Mouse (Mus musculus): ENCODE results near the gene Capzb. TPM values are rescaled to one million over a fixed set of nuclear protein-coding genes. Genes with fewer than 3 reads are reported as not detected.

Capzb gene
- polyA plus RNA-seq, 1 experiment from 2014 or later: 244 TPM

DNA sequence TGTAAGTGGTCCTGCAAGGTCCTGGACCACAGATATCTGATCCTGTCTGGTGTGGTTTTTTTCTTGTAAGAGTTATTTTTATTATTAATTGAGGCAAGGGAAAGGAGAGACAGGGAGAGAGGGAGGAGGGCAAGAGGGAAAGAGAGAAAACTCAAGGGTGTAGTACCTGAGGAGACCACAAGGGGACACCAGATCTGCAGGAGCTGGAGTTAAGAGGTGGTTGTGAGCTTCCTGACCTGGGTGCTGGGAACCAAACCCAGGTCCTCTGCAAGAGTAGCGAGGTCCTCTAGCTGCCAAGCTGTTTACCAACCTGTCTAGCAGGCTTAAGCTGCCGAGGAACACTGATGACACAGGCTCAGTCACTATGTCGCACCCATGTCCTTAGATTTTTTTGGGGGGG is 14.8 kb upstream of the Capzb start:
- no peak for ATAC-seq (ENCODE audit: low FRiP score)
- H3K9ac ChIP-seq (ENCODE audit: low read length): no peak overlapping the region
- H3K9me3 ChIP-seq (ENCODE audit: control insufficient read depth, low read length): no peaks in the 10 kb centered on the region; the same call in 1 of the 2 replicates
- no peak overlapping the region for H3K4me2 ChIP-seq
- no peaks in the 10 kb centered on the region for H3K4me1 ChIP-seq (ENCODE audit: control insufficient read depth, insufficient read depth, low read length)
- no peak overlapping the region for H3K4me3 ChIP-seq (ENCODE audit: low read depth, low read length)
- H3K27me3 ChIP-seq (ENCODE audit: control insufficient read depth, insufficient read depth, low read length): no peaks in the 10 kb centered on the region
- no peak for DNase-seq (ENCODE audit: low spot score, missing footprints)
- H3K27ac ChIP-seq (ENCODE audit: low read depth, low read length): no peak overlapping the region
- no peaks in the 10 kb centered on the region for H3K36me3 ChIP-seq (ENCODE audit: control insufficient read depth, insufficient read depth, low read length)
- WGBS: 84% methylated on average over 3 of the region's 3 CpGs

DNA sequence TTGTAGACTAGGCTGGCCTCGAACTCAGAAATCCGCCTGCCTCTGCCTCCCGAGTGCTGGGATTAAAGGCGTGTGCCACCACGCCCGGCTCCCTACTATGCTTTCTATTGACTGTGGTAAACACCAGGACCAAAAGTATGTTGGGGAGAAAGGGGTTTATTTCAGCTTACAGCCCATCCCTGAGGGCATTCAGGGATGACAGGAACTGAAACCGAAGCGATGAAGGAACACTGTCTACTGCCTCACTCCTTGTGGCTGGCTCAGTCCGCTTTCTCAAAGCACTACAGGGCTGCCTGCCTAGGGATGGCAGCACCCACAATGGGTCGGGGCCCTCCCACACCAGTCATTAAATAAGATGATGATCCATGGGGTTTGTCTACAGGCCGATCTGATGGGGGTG is 14.3 kb upstream of the Capzb start:
- H3K27ac ChIP-seq (ENCODE audit: low read depth, low read length): no peak overlapping the region
- no peak overlapping the region for H3K4me3 ChIP-seq (ENCODE audit: low read depth, low read length)
- no peaks in the 10 kb centered on the region for H3K36me3 ChIP-seq (ENCODE audit: control insufficient read depth, insufficient read depth, low read length)
- WGBS: 93% methylated on average over 11 of the region's 11 CpGs
- H3K27me3 ChIP-seq (ENCODE audit: control insufficient read depth, insufficient read depth, low read length): no peaks in the 10 kb centered on the region
- H3K9ac ChIP-seq (ENCODE audit: low read length): no peak overlapping the region
- H3K4me1 ChIP-seq (ENCODE audit: control insufficient read depth, insufficient read depth, low read length): no peaks in the 10 kb centered on the region
- no peak for ATAC-seq (ENCODE audit: low FRiP score)
- no peak for DNase-seq (ENCODE audit: low spot score, missing footprints)
- H3K9me3 ChIP-seq (ENCODE audit: control insufficient read depth, low read length): no peaks in the 10 kb centered on the region; the same call in 1 of the 2 replicates
- no peak overlapping the region for H3K4me2 ChIP-seq

DNA sequence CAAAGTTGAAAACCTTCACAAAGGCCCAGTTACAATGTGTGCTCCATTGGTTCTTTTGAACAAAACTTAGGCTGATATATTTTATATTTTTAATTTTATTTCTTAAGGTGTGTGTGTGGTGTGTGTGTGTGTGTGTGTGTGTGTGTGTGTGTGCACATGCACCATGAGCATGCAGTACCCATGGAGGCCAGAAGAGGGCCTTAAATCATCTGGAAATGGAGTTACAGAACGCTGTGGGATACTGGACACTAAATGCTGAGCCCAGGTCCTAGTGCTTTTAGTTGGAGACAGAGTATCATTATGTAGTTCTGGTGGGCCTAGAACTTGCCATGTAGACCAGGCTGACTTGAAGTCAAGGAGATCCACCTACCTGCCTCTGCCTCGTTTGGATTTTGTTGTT is 13.5 kb upstream of the Capzb start:
- Histone ChIP-seq H3K9me3 (ENCODE audit: control insufficient read depth, low read length) (no peaks in the 10 kb centered on the region; the same call in 1 of the 2 replicates), H3K27me3 (ENCODE audit: control insufficient read depth, insufficient read depth, low read length) (no peaks in the 10 kb centered on the region), H3K4me1 (ENCODE audit: control insufficient read depth, insufficient read depth, low read length) (no peaks in the 10 kb centered on the region), H3K4me2 (no peak overlapping the region), H3K9ac (ENCODE audit: low read length) (no peak overlapping the region), H3K36me3 (ENCODE audit: control insufficient read depth, insufficient read depth, low read length) (no peaks in the 10 kb centered on the region), H3K27ac (ENCODE audit: low read depth, low read length) (no peak overlapping the region), H3K4me3 (ENCODE audit: low read depth, low read length) (no peak overlapping the region)
- ATAC-seq (ENCODE audit: low FRiP score) (no peak), DNase-seq (ENCODE audit: low spot score, missing footprints) (no peak)
- 85% methylated on average over 2 of the region's 2 CpGs for WGBS

DNA sequence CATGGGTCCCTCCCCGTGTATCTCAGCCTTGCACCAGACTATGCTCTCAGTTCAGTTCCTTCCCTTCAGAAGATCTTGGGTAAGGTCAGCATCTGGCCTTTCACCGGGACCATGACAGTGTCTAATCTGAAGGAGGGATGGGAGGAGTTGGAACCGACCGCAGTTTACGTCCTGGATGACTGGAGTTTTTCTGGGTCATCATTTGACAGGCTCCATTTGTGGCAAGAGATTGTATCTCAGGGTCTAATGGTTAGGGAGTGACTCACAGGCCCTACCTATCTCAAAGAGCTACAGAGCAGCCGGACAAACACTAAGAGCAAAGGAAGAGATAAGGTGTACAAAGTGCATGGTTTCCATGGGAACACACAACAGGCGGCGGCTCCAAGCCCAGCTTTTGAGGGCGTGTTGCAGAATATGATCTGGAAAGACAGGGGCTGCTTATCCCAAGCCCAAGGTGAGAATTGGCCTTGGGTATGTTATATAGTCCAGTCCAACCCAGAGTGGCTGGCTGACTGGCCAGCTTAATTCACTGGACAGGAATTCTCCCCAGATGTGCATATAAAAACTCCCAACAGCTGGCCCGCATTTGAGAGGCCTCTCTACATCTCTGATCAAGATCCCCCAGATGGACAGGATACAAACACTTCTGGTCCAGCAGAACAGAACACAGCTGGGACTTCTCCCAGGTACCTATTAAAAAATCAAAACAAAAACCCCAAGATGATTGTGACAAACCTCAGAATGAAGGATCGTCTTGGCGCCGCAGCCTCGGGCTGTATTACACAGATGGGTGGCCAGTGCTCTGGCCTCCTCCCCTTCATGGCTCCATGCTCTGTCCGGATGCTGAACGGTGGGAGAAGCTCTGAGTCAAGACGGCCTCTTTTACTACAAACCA is 12.7 kb upstream of the Capzb start:
- ATAC-seq (ENCODE audit: low FRiP score) (no peak), DNase-seq (ENCODE audit: low spot score, missing footprints) (no peak)
- no peak overlapping the region for H3K4me3 ChIP-seq (ENCODE audit: low read depth, low read length)
- H3K4me2 ChIP-seq: no peak overlapping the region
- no peaks in the 10 kb centered on the region for H3K36me3 ChIP-seq (ENCODE audit: control insufficient read depth, insufficient read depth, low read length)
- WGBS: 90% methylated on average over 17 of the region's 17 CpGs
- no peak overlapping the region for H3K27ac ChIP-seq (ENCODE audit: low read depth, low read length)
- H3K9ac ChIP-seq (ENCODE audit: low read length): no peak overlapping the region
- no peaks in the 10 kb centered on the region for H3K27me3 ChIP-seq (ENCODE audit: control insufficient read depth, insufficient read depth, low read length)
- H3K9me3 ChIP-seq (ENCODE audit: control insufficient read depth, low read length): no peaks in the 10 kb centered on the region; the same call in 1 of the 2 replicates
- no peaks in the 10 kb centered on the region for H3K4me1 ChIP-seq (ENCODE audit: control insufficient read depth, insufficient read depth, low read length)

DNA sequence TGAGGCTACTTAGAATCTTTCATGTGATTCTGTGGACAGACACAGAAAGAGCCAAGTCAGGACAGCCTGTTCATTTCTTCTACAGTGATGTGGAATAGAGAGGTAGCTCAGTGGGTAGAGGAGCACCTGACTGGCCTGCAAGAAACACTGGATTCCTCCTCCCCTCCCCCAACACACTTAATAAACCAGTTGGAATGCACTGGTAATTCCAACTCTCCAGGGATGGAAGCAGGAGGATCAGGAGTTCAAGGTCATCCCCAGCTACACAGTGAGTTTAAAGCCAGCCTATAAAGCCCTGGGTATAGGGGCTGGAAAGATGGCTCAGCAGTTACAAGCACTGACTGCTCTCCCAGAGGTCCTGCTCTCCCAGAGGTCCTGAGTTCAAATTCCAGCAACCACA is 10.2 kb upstream of the Capzb start:
- H3K9me3 ChIP-seq (ENCODE audit: control insufficient read depth, low read length): no peaks in the 10 kb centered on the region; the same call in 1 of the 2 replicates
- no peak for ATAC-seq (ENCODE audit: low FRiP score)
- H3K4me2 ChIP-seq: no peak overlapping the region
- no peaks in the 10 kb centered on the region for H3K27me3 ChIP-seq (ENCODE audit: control insufficient read depth, insufficient read depth, low read length)
- DNase-seq (ENCODE audit: low spot score, missing footprints): no peak
- no peaks in the 10 kb centered on the region for H3K4me1 ChIP-seq (ENCODE audit: control insufficient read depth, insufficient read depth, low read length)
- no peak overlapping the region for H3K27ac ChIP-seq (ENCODE audit: low read depth, low read length)
- no peak overlapping the region for H3K4me3 ChIP-seq (ENCODE audit: low read depth, low read length)
- no peak overlapping the region for H3K9ac ChIP-seq (ENCODE audit: low read length)
- no peaks in the 10 kb centered on the region for H3K36me3 ChIP-seq (ENCODE audit: control insufficient read depth, insufficient read depth, low read length)

DNA sequence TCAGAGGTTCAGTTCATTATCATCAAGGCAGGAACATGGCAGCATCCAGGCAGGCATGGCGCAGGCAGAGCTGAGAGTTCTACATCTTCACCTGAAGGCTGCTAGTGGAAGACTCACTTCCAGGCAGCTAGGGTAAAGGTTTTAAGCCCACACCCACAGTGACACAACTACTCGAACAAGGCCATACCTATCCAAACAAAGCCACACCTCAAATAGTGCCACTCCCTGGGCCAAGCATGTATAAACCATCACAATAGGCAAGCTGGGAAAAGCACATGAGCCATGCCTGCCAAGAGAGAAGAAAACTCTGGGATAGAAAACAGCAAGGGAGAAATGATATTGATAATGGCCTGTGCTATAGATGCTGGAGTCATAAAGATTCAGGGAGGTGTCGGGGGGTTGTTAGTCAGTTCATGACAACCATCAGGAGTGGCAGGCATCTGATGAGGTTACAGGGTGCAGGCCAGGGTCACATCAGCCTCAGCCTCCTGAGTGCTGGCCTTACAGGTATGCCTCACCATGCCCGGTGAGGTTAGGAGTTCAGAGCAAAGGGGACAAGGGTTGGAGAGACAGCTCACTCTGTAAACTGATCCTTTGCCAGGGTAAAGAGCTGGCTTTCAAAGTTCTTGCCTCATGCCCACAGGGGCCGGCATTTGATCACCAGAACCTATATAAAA is 6.8 kb upstream of the Capzb start:
- ATAC-seq (ENCODE audit: low FRiP score): no peak
- no peak for DNase-seq (ENCODE audit: low spot score, missing footprints)
- Histone ChIP-seq H3K4me2 (no peak overlapping the region), H3K27ac (ENCODE audit: low read depth, low read length) (no peak overlapping the region), H3K27me3 (ENCODE audit: control insufficient read depth, insufficient read depth, low read length) (no peaks in the 10 kb centered on the region), H3K9ac (ENCODE audit: low read length) (no peak overlapping the region), H3K4me3 (ENCODE audit: low read depth, low read length) (no peak overlapping the region), H3K36me3 (ENCODE audit: control insufficient read depth, insufficient read depth, low read length) (no peaks in the 10 kb centered on the region), H3K9me3 (ENCODE audit: control insufficient read depth, low read length) (no peaks in the 10 kb centered on the region), H3K4me1 (ENCODE audit: control insufficient read depth, insufficient read depth, low read length) (no peaks in the 10 kb centered on the region)
- WGBS: 92% methylated on average over 5 of the region's 5 CpGs

DNA sequence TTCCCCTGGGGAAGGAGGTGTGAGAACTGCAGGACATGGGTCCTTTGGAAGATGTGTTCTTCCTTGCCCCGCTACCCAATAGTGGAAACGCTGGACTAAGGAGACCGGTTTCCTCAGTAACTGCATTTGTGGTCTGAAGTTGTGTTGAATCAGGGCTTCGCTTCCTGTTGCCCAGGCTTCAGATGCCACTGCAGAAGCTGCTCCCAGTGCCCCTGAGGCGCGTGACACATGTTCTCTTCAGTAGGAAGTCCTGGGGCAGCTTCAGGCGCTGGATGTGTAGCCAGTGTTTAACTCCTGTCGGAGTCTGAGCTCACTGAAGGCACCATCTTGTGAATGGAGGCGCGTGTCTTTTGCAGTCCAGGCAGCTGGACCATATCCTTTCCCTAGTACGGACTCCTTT is 4.8 kb upstream of the Capzb start:
- no peak overlapping the region for H3K4me3 ChIP-seq (ENCODE audit: low read depth, low read length)
- H3K9ac ChIP-seq (ENCODE audit: low read length): no peak overlapping the region
- H3K4me2 ChIP-seq: no peak overlapping the region
- DNase-seq (ENCODE audit: low spot score, missing footprints) (peak; percentile 44), ATAC-seq (ENCODE audit: low FRiP score) (no peak)
- H3K27ac ChIP-seq (ENCODE audit: low read depth, low read length): no peak overlapping the region
- H3K9me3 ChIP-seq (ENCODE audit: control insufficient read depth, low read length): no peaks in the 10 kb centered on the region
- H3K36me3 ChIP-seq (ENCODE audit: control insufficient read depth, insufficient read depth, low read length): no peaks in the 10 kb centered on the region
- peaks cover 13% of the 10 kb centered on the region for H3K4me1 ChIP-seq (ENCODE audit: control insufficient read depth, insufficient read depth, low read length)
- no peaks in the 10 kb centered on the region for H3K27me3 ChIP-seq (ENCODE audit: control insufficient read depth, insufficient read depth, low read length)
- WGBS: 89% methylated on average over 11 of the region's 11 CpGs

DNA sequence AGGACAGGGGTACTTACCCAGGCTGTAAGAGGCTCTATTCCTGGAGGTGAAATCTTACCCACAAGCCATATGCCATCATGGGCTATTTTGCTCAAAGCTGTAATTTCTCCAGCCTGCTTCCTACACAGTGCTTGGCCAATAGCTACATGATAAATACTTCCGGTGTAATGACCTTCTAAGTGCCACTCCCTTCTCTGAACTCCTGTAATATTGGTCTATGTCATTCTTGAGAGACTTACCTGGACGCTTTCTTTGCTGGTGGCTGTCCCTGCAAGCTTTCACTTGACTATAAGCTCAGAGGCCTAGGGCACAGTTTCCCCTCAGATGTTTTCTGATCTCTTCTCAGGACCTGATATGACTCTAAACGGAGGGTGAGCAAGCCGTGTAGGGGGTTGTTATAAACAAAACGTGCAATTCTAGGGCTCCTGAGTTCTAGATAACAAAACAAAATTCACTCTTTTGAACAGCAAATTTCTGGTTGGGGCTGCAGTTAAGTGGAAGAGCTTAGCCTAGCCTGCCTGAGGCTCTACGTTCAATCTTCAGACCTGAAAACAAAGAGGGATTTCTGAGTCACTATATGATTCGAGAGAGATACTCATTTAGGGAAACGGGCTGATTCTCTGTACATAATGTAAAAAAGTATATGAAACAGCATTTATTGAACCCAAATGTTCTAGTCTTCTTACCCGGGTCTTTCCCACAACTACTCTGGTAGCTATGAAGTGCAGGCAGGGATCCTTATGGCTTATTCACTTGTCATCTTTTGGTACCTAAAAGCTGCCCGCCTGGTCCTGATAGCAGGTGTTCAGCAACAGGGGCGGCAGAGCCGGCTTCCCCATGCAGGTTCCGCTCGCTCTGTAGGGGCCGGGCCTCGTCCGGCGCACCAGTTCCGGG is 847 bp upstream of the Capzb start:
- peak overlapping the region; percentile 96 for H3K4me3 ChIP-seq (ENCODE audit: low read depth, low read length)
- peak overlapping the region; percentile 77 for H3K9ac ChIP-seq (ENCODE audit: low read length)
- WGBS: 21% methylated on average over 19 of the region's 19 CpGs
- no peaks in the 10 kb centered on the region for H3K9me3 ChIP-seq (ENCODE audit: control insufficient read depth, low read length)
- DNase-seq (ENCODE audit: low spot score, missing footprints) (no peak), ATAC-seq (ENCODE audit: low FRiP score) (no peak)
- H3K27ac ChIP-seq (ENCODE audit: low read depth, low read length): peak overlapping the region; percentile 65; the same call in 1 of the 2 replicates
- H3K27me3 ChIP-seq (ENCODE audit: control insufficient read depth, insufficient read depth, low read length): no peaks in the 10 kb centered on the region
- H3K36me3 ChIP-seq (ENCODE audit: control insufficient read depth, insufficient read depth, low read length): no peaks in the 10 kb centered on the region
- peak overlapping the region; percentile 71 for H3K4me2 ChIP-seq
- peaks cover 25% of the 10 kb centered on the region for H3K4me1 ChIP-seq (ENCODE audit: control insufficient read depth, insufficient read depth, low read length)
